Mouse (Mus musculus): ENCODE measurements around the gene Cdhr3.

GRCm38 (mm10) chr12:33129410-33129809 is 36.7 kb upstream of the Cdhr3 start:
- TF ChIP-seq GATA1 (IDR thresholded peaks at IDR 0.05; ENCODE audit: borderline replicate concordance, low read length) (no peak), FLI1 (IDR thresholded peaks at IDR 0.05; ENCODE audit: low read length) (no peak)

All from megakaryocyte, embryonic 14.5 days (primary cell).